Mouse (Mus musculus) urinary bladder, postnatal 10 days (tissue): ENCODE results near the gene Epha2.

Experiments used
- DNase-seq: peaks from one replicate; pipeline ENCODE4 v3.0.0; 2022; ENCODE audit warnings: low spot score

The Epha2 gene

GRCm38 (mm10) chr4:141303402-141304222 lies 2.6 kb downstream of the Epha2 start:
- no peak for DNase-seq

DNA sequence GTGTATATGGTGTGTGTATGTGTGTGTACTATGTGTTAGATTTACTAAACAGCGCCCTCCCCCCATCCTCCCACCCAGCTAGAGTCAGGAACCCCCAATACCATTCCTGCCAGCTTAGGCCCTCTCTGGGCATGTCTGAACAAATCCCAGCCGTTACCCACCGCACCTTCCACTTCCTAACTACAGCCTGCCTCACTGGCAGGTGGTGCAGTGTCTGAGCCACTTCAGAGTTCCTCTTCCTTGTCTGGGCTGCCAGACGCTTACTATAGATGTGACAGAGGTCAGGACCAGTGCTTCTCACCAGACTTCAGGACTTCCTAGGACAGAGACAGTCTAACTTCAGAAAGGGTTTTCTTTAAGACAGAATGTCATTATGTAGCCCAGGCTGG lies 3.2 kb downstream of the Epha2 start:
- DNase-seq, result no peak

DNA sequence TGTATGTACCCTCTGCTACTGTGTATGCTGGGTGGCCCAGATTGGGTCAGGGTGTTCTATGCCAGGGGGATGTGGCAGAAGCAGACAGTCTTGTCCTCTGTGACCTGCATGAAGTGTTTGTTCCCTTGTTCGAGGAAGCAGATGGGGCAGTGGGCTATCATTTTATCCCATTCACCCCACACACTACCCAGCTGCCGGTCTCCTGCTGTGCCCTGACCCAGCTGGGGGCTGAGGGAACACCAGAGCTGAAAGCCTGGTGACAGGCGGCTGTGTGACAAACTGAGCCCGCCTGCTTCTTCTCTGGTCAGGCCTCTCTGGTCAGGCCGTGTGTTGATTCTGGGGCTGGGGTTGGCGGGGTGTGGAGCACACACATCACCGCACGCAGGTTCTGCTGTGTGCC lies 5.0 kb downstream of the Epha2 start:
- no peak for DNase-seq

- DNase-seq, result no peak
These were observed 7.3 kb downstream of the Epha2 start for GRCm38 (mm10) chr4:141308381-141308780.

DNA sequence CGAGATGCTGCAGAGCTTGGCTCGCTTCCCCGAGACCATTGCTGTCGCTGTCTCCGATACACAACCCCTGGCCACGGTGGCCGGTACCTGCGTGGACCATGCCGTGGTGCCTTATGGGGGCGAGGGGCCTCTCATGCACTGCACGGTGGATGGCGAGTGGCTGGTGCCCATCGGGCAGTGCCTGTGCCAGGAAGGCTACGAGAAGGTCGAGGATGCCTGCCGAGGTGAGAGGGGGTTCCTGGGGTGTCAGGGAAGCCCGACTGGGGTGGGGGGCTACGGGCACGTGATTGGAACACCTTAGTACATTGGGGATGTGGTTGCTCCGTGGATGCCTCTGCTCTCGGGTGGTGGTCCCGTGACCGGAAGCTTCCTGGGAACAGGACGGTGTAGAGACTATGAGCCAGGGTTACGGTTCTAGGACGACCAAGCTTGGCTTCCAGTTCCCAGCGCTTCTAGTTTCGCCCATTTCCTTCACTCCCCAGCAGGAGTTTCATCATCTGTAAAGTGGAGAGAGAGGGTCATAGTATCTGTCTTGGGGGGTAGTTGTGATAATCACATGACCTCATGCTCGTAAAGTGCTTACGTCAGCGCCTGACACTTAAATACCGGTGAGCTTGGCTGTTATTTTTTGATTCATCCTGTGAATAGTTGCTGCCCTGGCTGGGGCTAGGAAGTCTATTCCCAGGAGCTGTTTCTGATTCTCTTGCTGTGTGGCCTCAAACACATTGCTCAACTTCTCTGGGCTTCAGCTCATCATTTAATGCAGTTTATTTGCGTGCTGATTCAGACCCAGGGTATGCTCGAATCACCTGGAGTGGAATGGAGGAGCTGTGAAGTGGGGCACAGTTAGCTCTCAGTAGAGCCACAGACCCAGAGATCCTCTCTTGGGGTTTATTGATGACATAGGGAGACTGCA lies 8.1 kb downstream of the Epha2 start:
- no peak for DNase-seq

- DNase-seq, result no peak
These were observed 8.7 kb downstream of the Epha2 start for GRCm38 (mm10) chr4:141309773-141310145.

GRCm38 (mm10) chr4:141310191-141310606 lies 9.2 kb downstream of the Epha2 start:
- DNase-seq, result no peak

GRCm38 (mm10) chr4:141311078-141311477 lies 10.0 kb downstream of the Epha2 start:
- no peak for DNase-seq

GRCm38 (mm10) chr4:141311506-141311905 lies 10.5 kb downstream of the Epha2 start:
- DNase-seq, result no peak

GRCm38 (mm10) chr4:141311908-141312307 lies 10.9 kb downstream of the Epha2 start:
- no peak for DNase-seq

- no peak for DNase-seq
These were observed 11.6 kb downstream of the Epha2 start for GRCm38 (mm10) chr4:141312513-141313131.

GRCm38 (mm10) chr4:141313481-141313880 lies 12.4 kb downstream of the Epha2 start:
- no peak for DNase-seq

GRCm38 (mm10) chr4:141313924-141314323 lies 12.9 kb downstream of the Epha2 start:
- no peak for DNase-seq

DNA sequence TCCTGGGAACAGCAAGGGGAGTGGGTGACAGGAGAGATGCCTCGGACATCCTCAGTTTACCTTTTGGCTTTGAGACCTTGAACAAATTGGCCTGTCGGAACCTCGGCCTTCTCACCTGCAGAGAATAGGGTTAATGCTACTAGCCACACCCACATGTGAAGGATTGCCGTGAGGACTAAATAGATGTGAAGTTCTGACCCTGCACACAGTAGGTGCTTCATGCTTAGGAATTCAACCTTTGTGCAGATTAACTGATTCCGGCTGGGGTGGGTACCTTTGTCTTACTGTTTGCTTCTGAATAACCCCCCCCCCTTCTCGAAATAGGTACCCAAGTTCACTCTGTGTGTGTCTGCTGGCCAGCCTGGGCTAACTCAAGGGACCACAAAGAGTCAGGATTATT lies 13.7 kb downstream of the Epha2 start:
- no peak for DNase-seq

DNA sequence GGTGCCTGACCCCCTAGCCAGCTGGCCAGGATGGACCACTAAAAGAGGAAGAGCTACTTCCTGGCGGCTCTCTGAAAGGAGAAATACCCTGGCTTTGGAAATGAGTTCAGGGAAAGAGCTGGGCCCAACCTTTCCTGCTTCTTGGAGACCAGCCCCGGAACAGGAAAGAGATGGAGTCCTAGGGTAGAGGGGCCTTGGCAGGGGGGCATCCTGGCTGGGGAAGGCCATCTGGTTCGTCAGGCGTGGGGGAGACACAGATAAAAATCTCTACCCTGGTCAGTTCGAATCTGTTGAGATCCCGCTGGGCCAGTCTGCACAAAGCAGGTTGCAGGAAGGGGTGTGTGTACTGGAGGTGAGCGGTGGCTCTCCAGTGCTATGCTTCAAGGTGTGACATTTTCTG lies 15.0 kb downstream of the Epha2 start:
- DNase-seq, result no peak

GRCm38 (mm10) chr4:141316498-141317180 lies 15.6 kb downstream of the Epha2 start:
- DNase-seq, result no peak

- no peak for DNase-seq
These were observed 16.9 kb downstream of the Epha2 start for GRCm38 (mm10) chr4:141317914-141318313.

- DNase-seq, result no peak
These were observed 21.5 kb downstream of the Epha2 start for GRCm38 (mm10) chr4:141322526-141322925.

DNA sequence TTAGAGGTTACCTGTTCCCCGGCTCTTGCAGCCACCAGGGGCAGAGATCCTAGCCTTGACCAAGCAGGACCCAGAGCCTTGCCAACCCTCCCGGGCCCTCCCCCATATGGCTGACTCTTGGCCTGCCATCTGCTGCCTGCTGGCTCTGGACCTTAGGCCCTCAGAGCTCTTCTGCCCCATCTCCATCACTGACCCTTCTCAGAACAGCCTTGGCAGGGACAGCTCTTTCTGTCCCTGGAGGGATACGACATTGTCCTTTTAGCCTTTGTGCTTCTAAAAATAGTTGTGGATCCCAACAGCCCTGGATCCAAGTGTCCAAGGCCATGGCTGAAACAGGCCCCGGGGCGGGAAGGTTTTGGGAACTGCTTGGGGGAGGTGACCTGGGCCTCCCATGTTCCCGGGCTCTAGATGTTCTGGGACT lies 23.7 kb downstream of the Epha2 start:
- no peak for DNase-seq

DNA sequence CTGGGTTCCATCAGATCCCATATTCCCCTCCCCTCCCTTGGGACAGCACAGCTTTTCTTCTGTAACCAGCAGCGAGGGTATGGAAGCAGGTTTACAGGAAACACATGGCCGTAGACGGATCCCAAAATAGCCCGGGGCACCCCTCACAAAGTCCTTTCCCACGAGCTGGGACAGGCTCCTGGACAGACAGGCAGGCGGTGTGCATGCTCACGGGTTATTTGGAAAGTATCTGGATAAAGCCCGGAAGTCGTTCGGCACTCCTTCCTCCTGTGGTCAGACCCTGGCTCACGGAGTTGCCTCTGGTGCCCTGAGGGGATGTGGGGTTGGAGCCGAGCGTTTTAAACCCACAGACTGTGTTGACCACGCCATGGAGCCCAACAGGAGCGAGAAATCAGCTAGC lies 24.6 kb downstream of the Epha2 start:
- DNase-seq, result no peak

DNA sequence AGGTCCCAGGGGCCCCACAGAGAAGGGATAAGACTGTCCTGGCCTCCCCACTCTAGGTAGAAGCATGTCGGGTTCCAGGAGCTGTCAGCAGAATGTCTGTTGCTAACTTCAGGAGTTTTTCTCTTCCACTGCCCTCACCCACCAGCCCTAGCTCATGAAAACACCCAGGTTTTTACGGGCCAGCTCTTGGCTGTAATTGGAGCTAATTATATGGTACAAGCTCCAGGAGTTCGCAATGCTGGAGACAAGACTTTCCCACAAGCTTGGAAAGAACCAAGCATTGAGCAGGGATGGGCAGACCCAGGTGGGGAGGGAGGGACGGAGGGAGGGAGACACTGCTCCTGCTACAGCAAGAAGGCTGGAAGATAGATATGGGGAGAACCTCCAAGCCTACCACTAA lies 26.0 kb downstream of the Epha2 start:
- DNase-seq, result no peak

DNA sequence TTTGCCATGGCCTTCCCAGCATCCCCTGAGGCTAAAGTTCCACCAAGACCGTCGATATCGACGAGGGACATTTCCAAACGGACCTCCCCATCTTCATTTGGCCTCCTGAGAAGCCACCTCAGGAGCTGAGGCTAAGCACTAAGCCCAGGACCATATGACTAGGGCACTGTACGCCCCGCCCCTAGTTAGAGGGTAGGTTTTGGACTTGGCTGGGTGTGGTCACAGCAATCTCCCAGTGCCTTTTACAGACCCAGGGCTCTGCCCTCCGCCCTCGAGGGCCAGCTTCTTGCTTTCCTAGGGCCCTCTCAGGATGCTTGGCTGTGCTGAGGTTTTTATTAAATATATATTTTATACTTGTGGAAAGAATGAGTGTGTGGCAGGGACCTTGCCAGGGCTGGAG lies 27.7 kb downstream of the Epha2 start:
- DNase-seq, result no peak
